Comparison of ENCODE assay signal across 20 mouse cellular contexts in the genomic region with DNA sequence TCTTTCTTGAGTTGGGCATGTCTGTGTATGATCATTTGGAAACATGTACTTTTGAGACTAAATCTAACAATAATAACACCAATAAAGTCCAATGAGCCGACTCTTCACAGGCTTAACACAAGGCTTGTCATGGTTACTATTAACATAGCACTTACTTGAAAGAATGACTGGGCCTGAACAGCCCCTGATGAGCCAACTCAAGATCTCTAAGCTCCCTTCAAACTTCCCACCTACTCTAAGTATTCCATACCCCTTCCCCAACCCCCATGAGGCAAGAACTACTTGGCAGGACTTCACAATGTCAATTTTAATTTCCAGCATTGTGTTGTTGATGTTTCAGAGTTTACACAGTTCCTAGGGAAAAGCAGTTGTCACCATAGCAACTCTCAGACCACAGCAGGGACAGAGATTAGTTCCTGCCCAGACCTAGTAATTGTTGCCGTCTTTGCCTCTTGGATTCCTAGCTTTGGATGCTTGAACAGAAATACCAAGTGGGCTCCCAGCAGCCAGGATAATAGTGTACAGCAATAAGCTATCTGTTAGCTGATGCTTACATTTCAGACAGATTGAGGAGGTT. TPM values are rescaled to one million over a fixed set of nuclear protein-coding genes. Genes with fewer than 3 reads are reported as not detected.
DNase-seq lines count a peak whose midpoint lies in the region; ATAC-seq and TF ChIP-seq lines count a peak whose summit lies in the region.
"Had no signal": no experiment of that assay in that cellular context is flagged by ENCODE, and none has a peak within 500 bp of the region (broad histone marks: within the 10 kb centered on the region; RNA-seq: fewer than 3 reads in every experiment).

No protein-coding gene starts in this region.

- no peaks in the 10 kb centered on the region for H3K27me3 ChIP-seq in heart, embryonic 12.5 days (replicated peaks)
- no peaks in the 10 kb centered on the region for H3K27me3 ChIP-seq in midbrain, embryonic 11.5 days (ENCODE audit: control insufficient read depth, insufficient read depth, low read length)
- H3K27me3 ChIP-seq in midbrain, embryonic 10.5 days (ENCODE audit: low read depth, poor library complexity, severe bottlenecking) = peaks cover 30% of the 10 kb centered on the region
- H3K27me3 ChIP-seq in hindbrain, postnatal 0 days (ENCODE audit: insufficient read depth, low read length) = no peaks in the 10 kb centered on the region
- H3K27me3 ChIP-seq: embryonic facial prominence, embryonic 12.5 days; intestine, embryonic 15.5 days; liver, embryonic 13.5 days; stomach, embryonic 15.5 days had no signal

- H3K4me1 ChIP-seq in heart, embryonic 12.5 days (replicated peaks) = no peaks in the 10 kb centered on the region
- peaks cover 8% of the 10 kb centered on the region; the same call in 1 of the 2 replicates for H3K4me1 ChIP-seq in midbrain, embryonic 11.5 days (ENCODE audit: control insufficient read depth, insufficient read depth, low read length)
- H3K4me1 ChIP-seq in midbrain, embryonic 10.5 days = peaks cover 32% of the 10 kb centered on the region
- H3K4me1 ChIP-seq in hindbrain, postnatal 0 days (ENCODE audit: insufficient read depth, low read length) = peaks cover 12% of the 10 kb centered on the region
- H3K4me1 ChIP-seq: liver, embryonic 13.5 days had no signal

- DNase-seq in heart, adult 11 months = peak; percentile 18
- no peak for DNase-seq in midbrain, embryonic 11.5 days (ENCODE audit: low spot score, missing footprints)
- DNase-seq in midbrain, embryonic 10.5 days (ENCODE audit: low spot score) = no peak
- peak; percentile 64 for DNase-seq in hindbrain, postnatal 0 days (ENCODE audit: low spot score)
- no peak for DNase-seq in right cerebral cortex, adult 2 months (ENCODE audit: low spot score in 2 of 2)
- DNase-seq in kidney, postnatal 36 days = no peak
- no peak for DNase-seq in embryo, embryonic 9.5 days (ENCODE audit: extremely low spot score)
- DNase-seq: cerebellum, postnatal 14 days; heart, adult 2 months; layer of hippocampus, postnatal 36 days; left cerebral cortex, postnatal 4 days; liver, embryonic 13.5 days had no signal

- no peaks in the 10 kb centered on the region for H3K36me3 ChIP-seq in heart, embryonic 12.5 days
- H3K36me3 ChIP-seq in midbrain, embryonic 11.5 days (ENCODE audit: control insufficient read depth, insufficient read depth, low read length) = no peaks in the 10 kb centered on the region
- H3K36me3 ChIP-seq in midbrain, embryonic 10.5 days = no peaks in the 10 kb centered on the region
- H3K36me3 ChIP-seq in hindbrain, postnatal 0 days (ENCODE audit: insufficient read depth, low read length) = no peaks in the 10 kb centered on the region
- H3K36me3 ChIP-seq: embryonic facial prominence, embryonic 12.5 days; intestine, embryonic 15.5 days; liver, embryonic 13.5 days; stomach, embryonic 15.5 days had no signal

- H3K9me3 ChIP-seq in heart, embryonic 12.5 days (replicated peaks) = peaks cover 4% of the 10 kb centered on the region
- H3K9me3 ChIP-seq in midbrain, embryonic 11.5 days (ENCODE audit: control insufficient read depth, low read length) = no peaks in the 10 kb centered on the region
- H3K9me3 ChIP-seq in midbrain, embryonic 10.5 days (replicated peaks) = 0 out of 2 replicates have a peak, but pooled peaks cover 3% of the 10 kb centered on the region
- H3K9me3 ChIP-seq in hindbrain, postnatal 0 days (ENCODE audit: low read length) = no peaks in the 10 kb centered on the region
- H3K9me3 ChIP-seq: embryonic facial prominence, embryonic 12.5 days; intestine, embryonic 15.5 days; stomach, embryonic 15.5 days had no signal

- no peak overlapping the region for H3K4me2 ChIP-seq in heart, embryonic 12.5 days
- H3K4me2 ChIP-seq in midbrain, embryonic 11.5 days = no peak overlapping the region
- H3K4me2 ChIP-seq in hindbrain, postnatal 0 days (ENCODE audit: low read depth, low read length) = no peak overlapping the region
- H3K4me2 ChIP-seq: embryonic facial prominence, embryonic 12.5 days; intestine, embryonic 15.5 days; liver, embryonic 13.5 days; stomach, embryonic 15.5 days had no signal

- no peak overlapping the region for H3K9ac ChIP-seq in heart, embryonic 12.5 days
- no peak overlapping the region for H3K9ac ChIP-seq in midbrain, embryonic 11.5 days (ENCODE audit: low read length)
- no peak overlapping the region for H3K9ac ChIP-seq in hindbrain, postnatal 0 days (replicated peaks; ENCODE audit: low read length)
- H3K9ac ChIP-seq: embryonic facial prominence, embryonic 12.5 days; intestine, embryonic 15.5 days; liver, embryonic 13.5 days; stomach, embryonic 15.5 days had no signal

- no peak overlapping the region for H3K27ac ChIP-seq in heart, embryonic 12.5 days (ENCODE audit: poor library complexity, severe bottlenecking)
- no peak overlapping the region for H3K27ac ChIP-seq in midbrain, embryonic 11.5 days (ENCODE audit: low read depth, low read length)
- no peak overlapping the region for H3K27ac ChIP-seq in midbrain, embryonic 10.5 days (replicated peaks)
- H3K27ac ChIP-seq in hindbrain, postnatal 0 days = peak overlapping the region; percentile 12; the same call in 1 of the 2 replicates
- H3K27ac ChIP-seq: embryonic facial prominence, embryonic 12.5 days; heart, adult 2 months; intestine, embryonic 15.5 days; kidney, postnatal 0 days; liver, embryonic 13.5 days; stomach, embryonic 15.5 days had no signal

- ATAC-seq in heart, embryonic 12.5 days (ENCODE audit: insufficient number of reproducible peaks, low FRiP score) = no peak
- ATAC-seq in midbrain, embryonic 11.5 days (ENCODE audit: low FRiP score) = peak; percentile 71
- peak; percentile 86 for ATAC-seq in hindbrain, postnatal 0 days
- ATAC-seq: activated CD4-positive, CD25-positive, alpha-beta regulatory T cell, adult 4 months; intestine, embryonic 15.5 days had no signal

- H3K4me3 ChIP-seq in heart, embryonic 12.5 days = no peak overlapping the region
- no peak overlapping the region for H3K4me3 ChIP-seq in midbrain, embryonic 11.5 days (ENCODE audit: low read depth, low read length)
- H3K4me3 ChIP-seq in midbrain, embryonic 10.5 days = no peak overlapping the region
- H3K4me3 ChIP-seq in hindbrain, postnatal 0 days (ENCODE audit: low read length) = no peak overlapping the region
- H3K4me3 ChIP-seq: embryonic facial prominence, embryonic 12.5 days; heart, adult 2 months; intestine, embryonic 15.5 days; liver, embryonic 13.5 days; stomach, embryonic 15.5 days had no signal

- TF ChIP-seq CTCF in hindbrain, postnatal 0 days (IDR thresholded peaks at IDR 0.05; ENCODE audit: low read depth) = no peak

- 61% methylated on average over 2 of the region's 2 CpGs for WGBS in heart, embryonic 12.5 days
- WGBS in midbrain, embryonic 11.5 days = 38% methylated on average over 2 of the region's 2 CpGs
- 40% methylated on average over 2 of the region's 2 CpGs for WGBS in midbrain, embryonic 10.5 days
- 25% methylated on average over 2 of the region's 2 CpGs for WGBS in hindbrain, postnatal 0 days

RNA-seq across cellular contexts. Expression of a gene that starts 22.4 kb away (rescaled TPM):
- polyA plus RNA-seq in heart, embryonic 12.5 days (2016; fragmentation: Nextera tagmentation; extraction: Ambion mirVana) = 0.19 TPM in 1 of 2 replicates, not detected in the other
- polyA plus RNA-seq in midbrain, embryonic 11.5 days (2014; fragmentation: Nextera tagmentation; extraction: Ambion mirVana) = 0.37 and 0.46 TPM in 2 replicates
- 0.24 and 0.25 TPM in 2 replicates for polyA plus RNA-seq in midbrain, embryonic 10.5 days (2016; fragmentation: Nextera tagmentation; extraction: Ambion mirVana)
- 0.40 and 0.89 TPM in 2 replicates for total RNA-seq in hindbrain, postnatal 0 days (2014; rRNA removed)
- 1.5 and 1.8 TPM in 2 replicates for polyA plus RNA-seq in hindbrain, postnatal 0 days (2015; fragmentation: Nextera tagmentation; extraction: Ambion mirVana)
- total RNA-seq: gastrocnemius, adult 8-10 months; heart, adult 2 months had no signal
- polyA plus RNA-seq: activated CD4-positive, CD25-positive, alpha-beta regulatory T cell, adult 4 months; liver, embryonic 13.5 days; stomach, embryonic 15.5 days; thymus, postnatal 0 days had no signal

Comparison
In these comparisons a context has a peak if more than half of its experiments do, and no peak if none do; other contexts are left out.
1. DNase-seq: peak in heart, adult 11 months (single experiment) and hindbrain, postnatal 0 days (single experiment); none in midbrain, embryonic 11.5 days (single experiment), midbrain, embryonic 10.5 days (single experiment), right cerebral cortex, adult 2 months (0 of 2), kidney, postnatal 36 days (0 of 2) and embryo, embryonic 9.5 days (single experiment).